Mouse (Mus musculus): ENCODE measurements around the gene Spc25.

Gene Spc25

DNA sequence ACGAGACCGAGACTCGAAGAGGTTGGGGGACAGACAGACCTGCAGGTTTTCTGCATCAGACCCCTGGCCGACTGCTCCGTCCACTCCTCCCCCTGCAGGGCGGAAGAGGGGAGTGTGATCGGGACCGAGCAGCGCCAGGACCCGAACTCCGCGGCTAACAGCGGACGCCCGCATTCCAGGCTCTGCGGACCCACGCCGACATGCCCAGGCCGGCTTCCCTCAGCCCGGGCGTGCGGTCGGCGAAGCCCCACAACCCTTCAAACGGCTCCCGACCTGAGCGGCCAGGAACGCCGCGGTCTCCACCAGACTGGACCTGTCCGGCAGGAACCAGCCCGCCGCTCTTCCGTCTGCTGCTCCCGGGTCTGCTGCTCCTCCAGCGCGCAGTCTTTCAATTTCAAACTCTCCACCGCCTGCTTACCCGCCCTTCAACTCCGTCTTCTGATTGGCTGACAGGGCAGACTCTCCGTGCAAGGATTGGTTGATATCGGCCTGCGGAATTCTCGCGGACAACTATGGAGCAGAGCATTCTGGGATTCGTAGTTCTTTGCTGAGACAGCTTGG lies at the start of gene Spc25:
Spc25 (minus strand) TSS at position 404 of the 561 bp plus-strand sequence.
- peak; percentile 83 for DNase-seq (ENCODE audit: low read depth, low spot score)

GRCm38 (mm10) chr2:69248221-69248755 lies 42.3 kb upstream of the Spc25 start:
- DNase-seq (ENCODE audit: low read depth, low spot score) = peak; percentile 8

DNA sequence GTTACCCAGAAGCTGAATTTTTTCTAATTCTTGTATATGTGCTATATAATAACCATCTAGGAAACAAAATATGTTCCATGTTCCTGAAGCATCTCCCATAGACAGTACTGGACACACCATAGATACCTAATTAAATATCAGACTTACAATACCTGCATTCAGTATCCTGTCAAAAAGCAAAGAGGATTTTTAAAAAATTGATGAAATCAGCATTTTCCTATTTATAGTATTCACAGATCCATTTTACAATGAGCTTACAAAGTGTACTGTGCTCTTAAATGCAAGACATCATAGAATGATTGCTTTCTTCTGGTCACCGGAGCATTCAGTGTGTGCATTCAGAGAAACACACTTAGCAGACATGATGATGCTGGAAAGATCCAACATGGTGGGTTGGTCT lies 41.1 kb upstream of the Spc25 start:
- DNase-seq (ENCODE audit: low read depth, low spot score) = no peak

- DNase-seq (ENCODE audit: low read depth, low spot score) = no peak
Measured at GRCm38 (mm10) chr2:69244924-69245323, 38.9 kb upstream of the Spc25 start.

- no peak for DNase-seq (ENCODE audit: low read depth, low spot score)
Measured at GRCm38 (mm10) chr2:69239315-69239714, 33.3 kb upstream of the Spc25 start.

DNA sequence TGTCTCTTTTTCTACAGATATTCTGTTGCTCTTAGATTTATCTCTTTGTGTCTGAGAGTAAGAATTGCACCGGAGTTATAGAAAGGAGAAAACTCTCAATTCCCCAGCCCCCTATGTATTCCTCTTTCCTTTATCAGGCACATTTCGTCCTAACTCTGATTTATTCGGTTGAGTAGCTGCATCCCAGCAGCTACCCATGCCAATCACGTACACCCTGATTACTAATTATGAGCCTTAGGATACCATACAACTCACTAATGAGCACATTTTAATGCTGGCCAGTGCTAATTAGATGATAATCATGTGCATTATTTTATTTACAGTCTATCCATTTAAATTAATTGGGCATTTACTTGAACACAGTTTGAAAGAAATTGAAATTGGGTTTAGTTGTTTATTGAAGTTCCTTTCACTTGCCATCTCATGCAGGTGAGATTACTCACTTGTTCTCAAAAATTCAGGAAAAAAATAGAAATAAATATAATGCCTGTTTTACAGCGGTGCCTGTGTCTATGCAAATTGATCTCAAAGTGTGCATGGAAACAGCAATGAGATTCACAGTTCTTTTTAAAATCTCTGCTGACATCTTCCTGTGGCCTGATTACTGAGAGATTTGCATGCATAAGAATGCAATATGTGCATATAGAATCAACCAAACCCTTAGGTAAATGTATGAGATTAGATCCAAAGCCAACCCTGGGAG lies 29.1 kb upstream of the Spc25 start:
- peak; percentile 4 for DNase-seq (ENCODE audit: low read depth, low spot score)

- no peak for DNase-seq (ENCODE audit: low read depth, low spot score)
Measured at GRCm38 (mm10) chr2:69232101-69232500, 26.1 kb upstream of the Spc25 start.

GRCm38 (mm10) chr2:69230137-69230536 lies 24.1 kb upstream of the Spc25 start:
- no peak for DNase-seq (ENCODE audit: low read depth, low spot score)

GRCm38 (mm10) chr2:69228635-69229034 lies 22.6 kb upstream of the Spc25 start:
- DNase-seq (ENCODE audit: low read depth, low spot score) = no peak

GRCm38 (mm10) chr2:69226876-69227275 lies 20.9 kb upstream of the Spc25 start:
- DNase-seq (ENCODE audit: low read depth, low spot score) = no peak

GRCm38 (mm10) chr2:69224724-69225123 lies 18.7 kb upstream of the Spc25 start:
- no peak for DNase-seq (ENCODE audit: low read depth, low spot score)

DNA sequence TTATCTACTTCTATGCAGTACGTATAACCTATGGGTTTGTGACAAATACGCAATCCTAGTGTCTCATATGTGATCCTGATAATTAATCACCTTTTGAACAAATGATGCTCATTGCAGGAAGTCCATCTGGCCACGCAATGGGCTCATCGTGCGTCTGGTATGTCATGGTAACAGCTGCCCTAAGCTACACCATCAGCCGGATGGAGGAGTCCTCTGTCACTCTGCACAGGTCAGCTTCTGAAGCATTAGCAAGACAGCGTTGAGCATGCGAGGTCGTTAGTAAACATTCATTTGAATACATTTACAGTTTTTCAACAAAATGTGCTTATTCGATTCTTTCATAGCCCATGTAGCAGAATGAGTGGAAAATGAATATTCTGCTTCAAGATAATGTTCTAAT lies 16.8 kb upstream of the Spc25 start:
- DNase-seq (ENCODE audit: low read depth, low spot score) = no peak

DNA sequence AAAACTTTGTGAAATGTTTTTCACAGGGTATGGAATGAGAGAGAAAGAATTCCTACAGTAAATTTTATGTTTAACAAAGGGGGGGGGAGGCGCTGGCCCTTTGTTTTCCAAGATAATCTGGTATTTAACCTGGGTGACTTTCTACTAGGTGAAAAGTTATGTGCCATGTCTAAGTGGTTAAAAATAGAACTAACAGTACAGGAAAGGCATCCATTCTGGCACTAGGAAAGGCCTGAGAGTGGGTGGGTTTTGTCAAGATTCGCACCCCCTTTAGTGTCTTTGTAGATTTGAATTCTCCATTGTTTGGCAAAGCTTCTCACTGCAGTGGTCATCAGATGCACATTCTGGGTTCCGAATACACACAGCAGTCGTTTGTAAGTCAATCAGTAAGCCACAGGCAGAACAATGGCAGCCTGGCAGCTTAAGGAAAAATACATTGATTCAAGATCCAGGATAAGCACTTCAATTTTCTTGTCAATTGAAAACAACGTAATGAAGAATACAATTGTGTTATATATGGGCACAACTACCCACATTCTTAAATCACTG lies 15.9 kb upstream of the Spc25 start:
- DNase-seq (ENCODE audit: low read depth, low spot score) = no peak

DNA sequence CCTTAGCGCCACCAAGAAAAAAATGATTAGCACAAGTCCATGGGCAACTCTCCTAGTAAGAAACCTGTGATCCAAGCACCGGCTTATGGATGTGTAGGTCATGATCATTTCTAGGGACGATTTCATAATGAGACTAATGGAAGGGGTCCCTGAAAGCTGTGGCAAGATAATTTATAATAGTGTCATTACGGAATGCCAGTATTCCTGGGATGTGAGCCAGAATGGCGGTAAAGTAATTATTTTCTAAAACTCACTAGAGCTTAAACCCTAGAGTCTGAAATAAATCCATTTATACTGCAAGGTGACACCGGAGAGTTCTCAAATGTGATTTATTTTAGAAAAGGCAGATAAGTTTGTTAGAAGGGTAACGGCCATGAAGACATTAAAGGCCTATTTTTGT lies 9.2 kb upstream of the Spc25 start:
- DNase-seq (ENCODE audit: low read depth, low spot score) = no peak

DNA sequence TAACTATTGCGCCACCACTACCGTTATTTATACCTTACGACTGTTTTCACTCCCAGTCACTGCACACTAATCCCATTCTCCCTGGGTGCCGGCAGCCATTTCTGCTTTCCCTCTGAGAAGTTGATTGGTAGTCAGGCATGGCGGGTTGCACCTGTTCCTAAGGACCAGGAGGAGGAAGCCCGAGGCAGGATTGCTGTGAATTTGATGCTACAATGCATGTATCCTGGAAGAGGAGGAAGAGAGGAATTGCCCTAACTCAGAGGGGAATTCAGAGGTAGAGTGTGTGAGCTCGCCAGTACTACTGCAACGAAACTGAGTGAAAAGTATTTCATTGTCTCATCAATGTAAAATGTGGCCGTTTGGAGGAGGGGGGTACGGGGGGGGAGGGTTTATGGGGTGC lies 6.7 kb upstream of the Spc25 start:
- no peak for DNase-seq (ENCODE audit: low read depth, low spot score)

- DNase-seq (ENCODE audit: low read depth, low spot score) = no peak
Measured at GRCm38 (mm10) chr2:69210773-69211172, 4.8 kb upstream of the Spc25 start, which contains the start of gene G6pc2. Gene G6pc2 (plus strand): TSS chr2:69211073.

DNA sequence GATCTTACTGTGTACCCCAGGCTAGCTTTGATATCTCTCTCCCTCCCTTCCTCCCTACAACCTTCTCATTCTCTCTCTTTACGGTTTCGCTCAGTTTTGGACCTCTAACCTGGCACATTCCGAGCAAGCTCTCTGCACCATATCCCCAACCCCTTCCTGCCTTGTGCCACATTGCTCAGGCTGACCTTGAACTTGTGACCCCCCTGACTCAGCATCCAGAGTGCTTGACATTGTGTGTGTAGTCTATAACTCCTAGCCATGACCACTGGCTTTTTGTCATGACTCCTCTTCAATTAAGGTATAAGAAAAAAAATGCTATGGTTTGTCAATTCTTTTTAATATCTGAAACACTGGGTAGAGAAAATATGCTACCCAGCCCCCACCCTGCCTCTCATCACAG lies 3.7 kb upstream of the Spc25 start:
- no peak for DNase-seq (ENCODE audit: low read depth, low spot score)

DNA sequence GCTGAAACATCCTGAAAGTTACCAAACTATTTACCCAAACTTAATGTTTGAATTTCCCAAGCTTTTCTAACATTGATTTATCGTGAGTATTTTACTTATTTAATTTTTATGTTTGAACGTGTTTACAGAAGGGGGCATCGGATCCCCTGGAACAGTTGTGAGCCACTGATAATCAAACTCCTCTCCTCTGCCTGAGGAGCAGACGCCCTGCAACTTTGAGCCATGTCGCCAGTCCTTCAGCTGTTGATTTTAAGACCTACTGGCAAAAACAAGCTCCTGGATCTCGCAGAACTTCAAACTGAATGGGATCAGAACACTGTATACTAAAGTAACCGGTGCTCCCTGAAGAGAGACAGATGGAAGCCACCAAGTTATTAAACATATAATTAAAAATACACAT lies 529 bp upstream of the Spc25 start:
- no peak for DNase-seq (ENCODE audit: low read depth, low spot score)

DNA sequence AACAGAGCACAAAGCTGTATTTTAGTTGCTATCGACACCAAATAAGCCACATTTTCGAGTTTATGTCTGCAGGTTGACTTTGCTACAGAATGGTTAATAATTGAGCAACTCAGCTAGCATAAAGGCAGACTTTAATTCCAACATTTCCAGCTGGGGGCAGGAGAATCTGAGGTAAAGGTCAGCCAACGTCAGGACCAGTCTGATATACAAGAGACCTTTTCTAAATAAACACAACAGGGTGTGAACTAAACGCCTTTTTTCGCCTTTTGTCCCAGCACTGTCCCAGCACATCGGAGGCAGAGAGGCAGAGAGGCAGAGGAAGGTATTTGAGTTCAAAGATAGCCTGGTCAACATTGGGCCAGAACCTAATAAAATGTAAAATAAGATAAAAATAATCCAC lies 809 bp downstream of the Spc25 start:
- no peak for DNase-seq (ENCODE audit: low read depth, low spot score)

- DNase-seq (ENCODE audit: low read depth, low spot score) = no peak
Measured at GRCm38 (mm10) chr2:69193555-69193954, 12.4 kb downstream of the Spc25 start.

DNA sequence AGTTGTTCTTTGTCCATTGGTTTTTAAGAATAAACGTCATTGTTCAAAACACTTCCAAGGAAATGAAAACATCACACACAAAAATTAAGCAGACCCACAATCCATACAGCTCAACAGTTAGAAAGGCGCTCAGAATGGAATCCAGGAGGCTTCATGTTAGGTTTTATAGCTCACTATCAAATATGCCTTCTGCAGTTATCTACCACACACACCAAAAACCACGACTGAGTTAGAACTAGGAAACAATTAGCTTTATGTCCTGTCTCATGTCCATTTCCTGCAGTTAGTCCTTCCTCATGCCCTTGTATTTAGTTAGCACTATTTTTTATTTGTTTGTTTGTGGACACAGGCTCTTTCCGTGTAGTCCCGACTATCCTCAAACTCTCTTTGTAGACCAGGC lies 14.9 kb downstream of the Spc25 start:
- no peak for DNase-seq (ENCODE audit: low read depth, low spot score)

DNA sequence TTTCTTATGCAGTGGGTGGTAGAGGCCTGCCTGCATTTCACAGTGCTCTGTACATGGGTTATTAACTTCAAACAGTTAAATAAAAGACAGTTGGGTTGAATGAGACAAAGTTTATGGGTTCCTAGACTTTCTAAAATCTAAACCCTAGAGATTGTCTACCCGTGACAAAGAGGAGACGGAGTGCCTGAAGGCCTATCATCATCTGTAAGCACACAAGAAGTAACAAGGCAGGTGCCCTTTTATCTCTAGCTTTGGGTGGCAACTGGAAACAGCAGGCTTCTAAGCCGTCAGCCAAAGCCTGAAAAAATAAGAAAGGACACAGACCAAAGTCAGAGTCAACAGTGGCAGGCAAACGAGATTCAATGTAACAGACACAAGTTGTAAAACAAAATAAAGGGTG lies 16.8 kb downstream of the Spc25 start:
- DNase-seq (ENCODE audit: low read depth, low spot score) = no peak

- DNase-seq (ENCODE audit: low read depth, low spot score) = no peak
Measured at GRCm38 (mm10) chr2:69188732-69189131, 17.3 kb downstream of the Spc25 start.

Data from retina, postnatal 7 days (tissue).